Mouse (Mus musculus): ENCODE data around the gene Olfr694.

DNA sequence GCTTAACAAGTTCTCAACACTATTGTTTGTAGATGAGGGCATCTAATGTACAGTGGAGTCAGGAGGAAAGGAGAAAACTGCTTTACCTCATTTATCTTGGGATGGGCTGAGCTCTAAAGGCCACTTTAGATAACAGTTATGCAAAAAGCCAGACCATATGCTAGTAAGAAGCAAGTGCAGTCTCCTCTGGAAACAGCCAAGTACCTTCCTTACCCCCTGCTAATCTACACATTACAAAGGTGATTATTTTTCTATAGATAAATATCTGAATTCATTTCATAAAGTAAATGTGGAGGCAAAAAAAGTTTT is 39.3 kb downstream of the Olfr694 start:
- TF ChIP-seq CTCF (IDR thresholded peaks at IDR 0.05; ENCODE audit: low read depth, low read length) (no peak), TAL1 (conservative IDR thresholded peaks at IDR 0.05; ENCODE audit: low read depth, low read length) (peak; percentile 28; the same call in 1 of the 2 replicates)
